Mouse (Mus musculus) liver, adult 10 weeks (tissue): ENCODE data around the gene Grin2a. TPM values are rescaled to one million over a fixed set of nuclear protein-coding genes. Genes with fewer than 3 reads are reported as not detected.

ENCODE experiments used
- polyA plus RNA-seq: library from polyadenylated mRNA; stranded (reverse); fragments of 350-450 nt; fragmentation: Illumina TruSeq; extraction: RNeasy Lipid Tissue Mini Kit (QIAGEN cat#74804); gene quantifications from one replicate; pipeline ENCODE4 v1.2.3, GENCODE M21; 2014; ENCODE audit warnings: low read depth, low replicate concordance

The Grin2a gene
- not detected for polyA plus RNA-seq

GRCm38 (mm10) chr16:9994951-9995813, at the start of gene Grin2a:
Grin2a (minus strand) TSS chr16:9995560.

Other genes starting within 250 kb of the Grin2a start
- gene Rpl39l, start 174.7 kb upstream of the Grin2a start, polyA plus RNA-seq: not detected
- not detected for gene Atf7ip2, start 197.2 kb upstream of the Grin2a start, polyA plus RNA-seq